Mouse (Mus musculus) kidney, embryonic 16.5 days (tissue): Measurements from ENCODE around the gene Ghsr. TPM values are rescaled to one million over a fixed set of nuclear protein-coding genes. Genes with fewer than 3 reads are reported as not detected.

Experiments used
- ATAC-seq: fragments of 200-750 bp; cut with Nextera tagmentation; 2 replicates; pipeline ENCODE4 v1.8.0; 2017; ENCODE audit warnings: moderate TSS enrichment; ENCODE audit not compliant: low FRiP score, low TSS enrichment
- H3K27ac ChIP-seq: fragments of 300-500 bp; sonication (generic); 2 replicates; pipeline ENCODE4 v1.5.1; 2014; ENCODE audit warnings: low read length
- H3K27me3 ChIP-seq: fragments of 300-500 bp; sonication (generic); 2 replicates; pipeline ENCODE4 v1.6.1; 2014; ENCODE audit warnings: low read length, control low read depth, mixed read lengths; ENCODE audit not compliant: insufficient read depth
- H3K36me3 ChIP-seq: fragments of 300-500 bp; sonication (generic); 2 replicates; pipeline ENCODE4 v1.6.1; 2014; ENCODE audit warnings: low read length, control low read depth, mixed read lengths; ENCODE audit not compliant: insufficient read depth
- H3K4me1 ChIP-seq: fragments of 300-500 bp; sonication (generic); 2 replicates; pipeline ENCODE4 v1.6.1; 2014; ENCODE audit warnings: low read length, control low read depth, mixed read lengths; ENCODE audit not compliant: insufficient read depth
- H3K4me2 ChIP-seq: fragments of 300-500 bp; sonication (generic); replicated peaks from 2 replicates; pipeline ENCODE4 v1.6.1; 2014; ENCODE audit warnings: low read depth, low read length
- H3K4me3 ChIP-seq: fragments of 300-500 bp; sonication (generic); 2 replicates; pipeline ENCODE4 v1.5.1; 2014; ENCODE audit warnings: mild to moderate bottlenecking, low read length
- H3K9ac ChIP-seq: fragments of 300-500 bp; sonication (generic); replicated peaks from 2 replicates; pipeline ENCODE4 v1.6.1; 2014; ENCODE audit warnings: low read length
- H3K9me3 ChIP-seq: fragments of 300-500 bp; sonication (generic); 2 replicates; pipeline ENCODE4 v1.6.1; 2016; ENCODE audit warnings: low read length, control low read depth
- WGBS: fragments of 180-500 bp; shearing (Covaris S2); extraction: QIAGEN DNeasy Blood & Tissue Kit; methylation state at CpG from one replicate; pipeline ENCODE4 v1.1.7; 2014; 5-methylcytosine and 5-hydroxymethylcytosine counted together
- polyA plus RNA-seq: library from polyadenylated mRNA; unstranded; fragments of >200 nt; fragmentation: Nextera tagmentation; extraction: Ambion mirVana; gene quantifications from 2 replicates; pipeline ENCODE4 v1.2.1, GENCODE M21; 2015

Ghsr gene
- polyA plus RNA-seq, 1 experiment from 2014 or later, result not detected

- no peak for ATAC-seq
- WGBS, result 84% methylated on average over 11 of the region's 11 CpGs
- H3K36me3 ChIP-seq, result peaks cover 43% of the 10 kb centered on the region
These were observed 53.0 kb downstream of the Ghsr start for GRCm38 (mm10) chr3:27424049-27424667.

GRCm38 (mm10) chr3:27427406-27427805 is 56.3 kb downstream of the Ghsr start:
- no peak; the same call in 1 of the 2 replicates for ATAC-seq
- peaks cover 37% of the 10 kb centered on the region for H3K36me3 ChIP-seq
- 90% methylated on average over 6 of the region's 6 CpGs for WGBS
- H3K27ac ChIP-seq, result no peak overlapping the region
- H3K9me3 ChIP-seq, result no peaks in the 10 kb centered on the region
- no peaks in the 10 kb centered on the region for H3K27me3 ChIP-seq
- no peak overlapping the region for H3K4me2 ChIP-seq
- peaks cover 25% of the 10 kb centered on the region for H3K4me1 ChIP-seq
- H3K4me3 ChIP-seq, result no peak overlapping the region
- H3K9ac ChIP-seq, result no peak overlapping the region

More at GRCm38 (mm10) chr3:27424049-27424667, 53.0 kb downstream of the Ghsr start:
- no peaks in the 10 kb centered on the region for H3K27me3 ChIP-seq
- no peak overlapping the region for H3K4me3 ChIP-seq
- no peak overlapping the region for H3K27ac ChIP-seq
- H3K9me3 ChIP-seq, result no peaks in the 10 kb centered on the region
- H3K9ac ChIP-seq, result no peak overlapping the region
- no peaks in the 10 kb centered on the region for H3K4me1 ChIP-seq
- H3K4me2 ChIP-seq, result no peak overlapping the region

Other genes with a start within 250 kb of the Ghsr start
- 58.9 and 63.9 TPM in 2 replicates for gene Ect2, start 217.5 kb upstream of the Ghsr start, polyA plus RNA-seq
- 25.3 and 26.6 TPM in 2 replicates for gene Nceh1, start 188.4 kb upstream of the Ghsr start, polyA plus RNA-seq
- 0.81 and 0.95 TPM in 2 replicates for gene Tnfsf10, start 54.3 kb upstream of the Ghsr start, polyA plus RNA-seq